Mouse (Mus musculus) gastrocnemius, postnatal 25 days (tissue): ENCODE data around the gene Cpsf6. TPM values are rescaled to one million over a fixed set of nuclear protein-coding genes. Genes with fewer than 3 reads are reported as not detected.

Experiments
- DNase-seq: peaks from one replicate; pipeline ENCODE4 v3.0.0; 2022
- total RNA-seq, 2 experiments: library from RNA; stranded (reverse); gene quantifications; 1 replicate in 1 of 2; 2 replicates in 1 of 2; pipeline ENCODE4 v1.2.3; 2021

Gene Cpsf6
- total RNA-seq, 2 experiments from 2014 or later: 21.6 to 24.2 TPM

DNA sequence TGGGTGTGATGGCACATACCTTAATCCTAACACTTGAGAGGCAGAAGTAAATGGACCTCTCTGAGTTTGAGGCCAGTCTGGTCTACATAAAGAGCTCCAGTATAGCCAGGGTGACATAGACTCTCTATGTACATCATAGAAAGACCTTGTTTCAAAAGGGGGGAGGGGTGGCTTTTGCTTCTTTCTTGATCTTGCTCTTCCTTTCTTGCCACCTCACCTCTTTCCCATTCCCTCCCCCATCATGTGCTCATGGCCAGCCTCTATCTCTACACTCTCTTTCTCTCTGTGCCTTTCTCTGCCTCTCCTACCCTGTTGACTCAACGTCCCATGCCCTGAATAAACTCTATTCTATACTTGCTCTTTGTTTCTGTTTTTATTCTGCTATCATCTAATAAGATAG lies 6.4 kb upstream of the Cpsf6 start:
- no peak for DNase-seq

DNA sequence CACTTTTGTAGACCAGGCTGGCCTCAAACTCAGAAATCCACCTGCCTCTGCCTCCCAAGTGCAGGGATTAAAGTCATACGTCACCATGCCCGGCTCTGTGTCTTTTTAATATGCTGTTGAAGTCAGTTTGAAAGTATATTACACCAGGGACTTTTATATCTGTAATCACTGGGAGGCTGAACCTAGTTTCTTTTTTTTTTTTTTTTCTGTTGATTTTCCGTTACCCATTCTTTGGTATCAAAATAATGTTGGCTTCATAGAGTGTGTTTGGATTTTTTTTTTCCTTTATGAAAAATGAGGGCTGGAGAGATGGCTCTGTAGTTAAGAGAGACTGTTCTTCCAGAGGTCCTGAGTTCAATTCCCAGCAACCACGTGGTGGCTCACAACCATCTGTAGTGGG lies 5.6 kb upstream of the Cpsf6 start:
- no peak for DNase-seq

DNA sequence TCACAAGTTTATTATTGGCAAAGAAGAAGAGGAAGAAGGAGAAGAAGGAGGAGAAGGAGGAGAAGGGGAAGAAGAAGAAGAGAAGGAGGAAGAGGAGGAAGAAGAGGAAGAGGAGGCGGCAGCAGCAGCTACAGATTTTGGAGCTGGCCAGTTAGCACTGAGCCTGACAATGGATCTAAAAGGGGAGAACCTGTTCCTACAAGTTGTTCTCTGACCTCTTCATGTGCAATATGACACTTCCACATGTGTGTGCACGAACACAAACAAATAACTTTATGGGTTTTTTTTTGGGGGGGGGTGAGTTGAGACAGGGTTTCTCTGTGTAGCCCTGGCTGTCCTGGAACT lies 5.2 kb upstream of the Cpsf6 start:
- no peak for DNase-seq

DNA sequence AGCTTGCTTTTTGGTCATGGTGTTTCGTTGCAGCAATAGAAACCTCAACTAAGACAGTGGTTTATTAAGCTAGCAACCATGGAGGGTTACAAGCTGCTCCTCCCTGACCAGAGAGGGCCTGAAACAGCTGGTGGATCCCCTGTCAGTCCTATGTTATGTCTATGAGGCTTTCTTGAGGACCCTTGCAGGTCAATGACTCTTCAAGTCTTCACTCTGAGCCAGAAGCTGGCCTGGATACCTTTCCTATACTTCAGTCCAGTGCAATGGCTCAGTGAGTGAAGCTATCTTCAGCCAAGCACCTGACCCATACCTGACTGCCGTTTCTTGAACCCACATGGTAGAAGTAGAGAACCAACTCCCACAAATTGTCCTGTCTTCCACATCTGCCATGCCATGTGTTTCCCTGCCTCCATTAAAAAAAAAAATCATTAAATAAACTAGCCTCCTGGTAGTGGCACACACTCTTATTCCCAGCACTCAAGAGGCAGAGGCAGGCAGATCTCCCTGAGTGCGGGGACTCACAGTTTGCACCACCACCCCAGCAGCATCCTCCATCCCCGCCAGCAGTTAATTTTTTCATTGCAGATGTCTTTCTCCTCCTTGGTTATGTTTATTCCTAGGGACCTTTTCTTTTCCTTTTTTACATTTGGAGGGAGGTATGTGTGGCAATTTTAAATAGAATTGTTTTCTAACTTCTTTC lies 4.7 kb upstream of the Cpsf6 start:
- DNase-seq: no peak

DNA sequence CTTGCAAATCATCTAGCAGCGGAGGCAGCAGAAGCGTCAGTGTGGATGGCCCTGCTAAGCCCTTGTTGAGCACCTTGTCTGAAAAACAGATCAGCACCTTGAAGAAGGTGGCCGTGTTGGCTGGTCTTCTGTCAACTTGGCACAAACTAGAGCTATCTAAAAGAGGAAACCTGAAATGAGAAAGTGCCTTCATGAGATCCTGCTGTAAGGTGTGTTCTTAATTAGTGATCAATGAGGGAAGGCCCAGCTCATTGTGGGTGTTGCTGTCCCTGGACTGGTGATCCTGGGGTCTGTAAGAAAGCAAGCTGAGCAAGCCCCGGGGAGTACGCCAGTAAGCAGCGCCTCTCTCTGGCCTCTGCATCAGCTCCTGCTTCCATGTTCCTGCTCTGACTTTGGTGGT lies 4.1 kb upstream of the Cpsf6 start:
- no peak for DNase-seq

DNA sequence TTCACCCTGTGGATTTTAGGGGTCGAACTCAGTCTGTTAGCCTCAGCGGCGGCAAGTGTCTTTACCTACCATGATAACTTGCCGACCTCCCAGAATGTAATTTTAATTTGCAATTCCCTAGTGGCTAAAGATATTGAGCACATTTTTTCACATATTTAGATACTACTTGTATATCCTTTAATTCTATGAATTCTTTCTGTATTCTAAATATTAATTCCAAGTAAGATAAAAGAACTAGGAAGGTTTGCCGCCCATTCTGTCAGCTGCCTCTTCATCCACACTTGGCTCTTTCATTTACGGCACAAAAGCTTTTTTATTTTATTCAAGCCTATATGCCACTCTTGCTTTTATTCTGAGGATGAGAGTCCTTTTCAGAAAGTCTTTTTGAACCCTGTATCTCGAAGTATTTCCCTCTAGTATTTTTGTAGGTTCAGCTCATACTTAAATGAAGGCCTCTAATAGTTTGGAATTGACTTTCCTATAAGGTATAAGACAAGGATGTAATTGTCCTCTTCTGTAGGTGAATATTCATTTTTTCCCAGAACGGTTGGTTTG lies 3.3 kb upstream of the Cpsf6 start:
- DNase-seq: no peak

DNA sequence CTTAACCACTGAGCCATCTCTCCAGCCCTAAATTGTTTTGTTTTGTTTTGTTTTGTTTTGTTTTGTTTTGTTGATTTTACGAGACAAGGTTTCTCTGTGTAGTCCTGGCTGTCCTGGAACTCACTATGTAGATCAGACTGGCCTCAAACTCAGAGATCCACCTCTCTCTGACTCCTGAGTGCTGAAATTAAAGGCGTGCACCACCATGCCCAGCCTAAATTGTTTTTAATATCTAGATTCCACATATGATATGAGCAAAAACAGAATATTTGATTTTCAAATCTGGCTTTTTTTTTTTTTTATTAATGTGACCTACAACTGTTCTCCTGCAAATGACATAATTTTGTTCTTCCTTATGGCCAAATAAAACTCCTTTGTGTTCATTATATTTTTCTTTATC lies 2.3 kb upstream of the Cpsf6 start:
- DNase-seq: no peak

DNA sequence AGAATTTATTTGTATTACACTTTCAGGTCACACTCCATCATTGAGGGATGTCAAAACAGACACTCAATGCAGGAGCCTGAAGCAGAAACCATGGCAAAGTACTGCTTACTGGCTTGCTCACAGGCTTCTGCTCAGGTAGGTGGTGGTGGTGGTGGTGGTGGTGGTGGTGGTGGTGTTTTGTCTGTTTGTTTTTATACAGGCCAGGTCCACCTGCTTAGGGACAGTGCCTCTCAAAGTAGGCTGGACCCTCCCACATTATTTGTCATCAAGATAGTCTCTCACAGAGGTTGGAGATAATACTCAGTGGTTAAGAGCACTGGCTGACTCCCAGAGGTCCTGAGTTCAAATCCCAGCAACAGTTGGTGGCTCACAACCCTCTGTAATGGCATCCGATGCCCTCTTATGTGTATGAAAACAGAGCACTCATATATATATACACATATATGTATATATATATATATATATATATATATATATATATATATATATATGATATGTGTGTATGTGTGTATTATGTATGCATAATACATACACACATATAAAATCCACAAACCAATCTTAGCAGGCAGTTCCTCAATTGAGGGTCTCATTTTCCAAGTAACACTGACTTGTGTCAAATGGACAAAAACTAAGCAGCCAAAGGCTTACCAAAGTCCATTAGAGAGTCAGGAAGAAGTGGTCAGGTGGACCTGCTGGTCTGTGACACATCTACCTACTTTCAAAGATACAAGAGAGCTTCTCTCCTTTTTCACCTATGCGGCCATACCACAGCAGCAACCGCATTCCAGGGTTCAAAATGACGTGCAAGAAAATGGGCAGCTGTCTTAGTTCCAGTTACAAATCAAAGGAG lies 1.1 kb upstream of the Cpsf6 start:
- DNase-seq: no peak

DNA sequence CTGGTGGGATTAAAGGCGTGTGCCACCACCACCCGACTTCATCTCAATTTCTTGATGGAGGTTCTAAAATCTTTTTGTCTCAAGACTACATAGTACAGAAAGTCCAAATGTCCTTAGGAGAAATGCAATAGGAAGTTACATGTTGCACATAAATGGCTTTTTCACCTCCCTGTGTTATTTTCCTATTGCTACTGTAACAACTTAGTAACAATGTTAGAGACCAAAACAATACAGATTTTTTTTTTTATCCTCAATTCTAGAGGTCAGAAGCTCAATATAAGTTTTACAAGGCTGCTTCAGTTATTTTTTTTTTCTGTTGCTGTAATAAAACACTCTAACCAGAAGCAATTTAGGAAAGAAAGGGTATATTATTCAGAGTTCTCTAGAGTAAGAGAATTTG lies 374 bp downstream of the Cpsf6 start:
- DNase-seq: no peak

DNA sequence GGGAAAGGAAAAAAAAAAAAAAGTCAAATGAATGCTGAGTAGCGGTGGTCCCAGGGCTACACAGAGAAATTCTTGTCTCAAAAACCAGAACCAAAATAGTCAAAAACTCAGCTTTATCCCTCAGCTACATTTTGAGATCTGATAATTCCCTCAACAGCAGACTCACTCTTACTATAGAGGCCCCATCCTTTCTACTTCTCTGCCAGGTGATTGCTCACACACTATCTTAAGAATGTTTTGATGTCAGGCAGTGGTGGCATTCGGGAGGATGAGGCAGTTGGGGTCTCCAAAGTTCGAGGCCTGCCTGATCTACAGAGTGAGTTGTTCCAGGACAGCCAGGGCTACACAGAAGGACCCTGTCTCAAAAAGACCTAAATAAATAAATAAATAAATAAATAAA lies 1.2 kb downstream of the Cpsf6 start:
- DNase-seq: no peak

DNA sequence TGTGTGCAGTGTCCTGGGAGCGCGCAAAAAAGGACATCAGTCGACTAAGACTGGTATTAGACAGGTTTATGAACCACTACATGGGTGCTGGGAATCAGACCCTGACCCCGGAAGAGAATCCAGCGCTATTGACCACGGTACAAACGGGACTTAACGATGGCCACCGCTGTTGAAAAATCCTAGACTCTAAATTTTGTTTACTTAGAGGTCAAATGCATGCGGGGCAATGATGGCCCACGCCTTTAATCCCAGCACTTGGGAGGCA lies 1.6 kb downstream of the Cpsf6 start:
- no peak for DNase-seq

DNA sequence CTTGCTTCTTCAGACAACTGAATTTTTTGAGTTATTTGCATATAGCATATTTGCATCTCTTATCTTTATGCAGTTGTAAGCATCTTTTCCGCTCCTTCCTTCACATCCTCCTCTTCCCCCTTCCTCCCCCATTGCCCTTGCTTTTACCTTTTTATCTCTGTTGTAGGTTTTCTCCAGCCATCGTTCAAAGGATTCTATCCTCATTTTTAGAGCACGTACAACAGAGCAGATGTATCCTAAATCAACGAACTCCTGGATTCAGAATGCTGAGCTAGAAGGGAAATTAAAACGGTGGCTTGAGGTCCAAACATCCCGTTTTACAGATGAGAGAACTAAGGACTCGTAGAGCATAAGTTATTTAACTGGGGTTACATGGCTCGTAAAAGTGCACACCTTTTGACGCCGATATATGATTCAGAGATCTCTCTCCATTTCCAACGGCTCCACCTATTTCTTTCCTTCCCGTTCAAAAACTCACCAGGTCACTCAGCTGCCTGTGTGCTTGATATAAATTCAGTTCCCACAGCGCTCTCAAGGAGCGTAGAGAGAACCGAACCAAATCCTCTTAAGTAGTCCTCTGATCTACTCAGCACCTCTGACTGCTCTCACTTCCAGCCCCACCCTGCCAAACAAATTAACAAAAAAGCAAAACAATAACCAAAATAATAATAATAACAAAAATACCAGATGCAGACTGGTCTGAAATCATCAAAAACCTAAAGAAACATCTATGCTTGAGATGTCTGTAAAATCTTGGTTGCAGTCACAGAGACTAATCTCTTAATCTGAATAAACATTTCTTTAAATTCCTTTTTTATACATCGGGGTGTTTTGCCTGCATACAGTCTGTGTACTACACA lies 2.2 kb downstream of the Cpsf6 start:
- DNase-seq: no peak

DNA sequence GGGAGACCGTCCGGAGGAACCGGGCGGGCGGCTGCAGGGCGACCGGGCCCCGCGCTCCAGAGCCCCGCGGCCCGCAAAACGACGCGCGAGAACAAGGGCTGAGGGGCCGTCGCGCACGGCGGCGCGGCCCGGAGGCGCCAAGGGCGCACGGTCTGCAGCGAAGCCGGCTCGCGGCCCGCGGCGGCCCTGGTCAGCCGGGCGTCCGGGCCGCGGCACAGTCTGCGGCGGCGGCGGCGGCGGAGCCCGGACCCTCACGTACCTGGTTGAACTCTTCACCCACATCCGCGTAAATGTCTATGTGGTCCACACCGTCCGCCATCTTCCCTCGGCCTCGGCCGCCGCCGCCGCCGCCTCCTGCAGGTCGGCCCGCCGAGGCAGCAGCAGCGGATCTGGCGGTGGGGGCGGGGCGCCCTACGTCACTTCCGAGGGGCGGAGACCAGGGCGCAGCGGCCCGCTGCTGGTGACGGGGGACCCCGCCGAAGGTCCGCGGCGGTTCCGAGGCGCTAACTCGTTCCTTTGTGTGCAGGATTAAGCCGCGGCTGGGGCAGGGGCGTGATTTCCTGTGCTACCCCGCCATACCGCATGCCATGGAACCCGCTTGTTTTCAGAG lies 3.1 kb downstream of the Cpsf6 start:
- DNase-seq: peak; percentile 94

DNA sequence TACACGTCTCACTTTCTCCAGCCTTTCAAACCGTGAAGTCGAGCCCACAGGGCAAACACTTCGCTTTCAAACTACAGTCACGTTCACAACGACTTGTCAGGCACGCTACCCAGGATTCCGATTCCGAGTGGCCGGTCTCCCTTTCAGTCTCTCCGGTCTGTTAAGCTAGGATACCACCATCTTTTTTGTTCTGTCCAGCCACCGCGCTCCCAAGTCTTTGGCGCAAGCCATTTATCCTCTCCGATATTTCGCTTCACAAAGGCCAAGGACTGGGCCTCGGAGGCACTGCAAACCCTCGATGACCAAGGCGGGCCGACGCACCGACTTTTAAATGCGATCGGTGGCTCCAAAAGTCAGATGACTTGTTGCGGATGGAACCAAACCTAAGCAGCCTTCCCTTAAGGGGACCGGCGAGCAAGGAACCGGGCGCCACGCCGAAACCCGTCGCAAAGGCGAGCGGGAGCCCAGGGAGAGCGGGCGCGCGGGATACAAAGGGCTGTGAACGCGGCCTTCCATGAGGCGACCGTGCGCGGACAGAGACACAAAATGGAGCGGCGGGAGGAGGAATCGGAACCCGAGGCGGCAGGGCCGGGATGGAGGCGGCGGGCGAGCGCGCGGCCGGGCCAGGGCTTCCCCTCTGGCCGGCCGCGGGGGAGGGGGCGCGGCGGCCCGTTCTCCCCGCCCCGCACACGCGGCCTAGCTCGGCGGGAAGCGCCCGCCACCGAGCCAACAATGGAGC lies 3.8 kb downstream of the Cpsf6 start:
- peak; percentile 43 for DNase-seq

DNA sequence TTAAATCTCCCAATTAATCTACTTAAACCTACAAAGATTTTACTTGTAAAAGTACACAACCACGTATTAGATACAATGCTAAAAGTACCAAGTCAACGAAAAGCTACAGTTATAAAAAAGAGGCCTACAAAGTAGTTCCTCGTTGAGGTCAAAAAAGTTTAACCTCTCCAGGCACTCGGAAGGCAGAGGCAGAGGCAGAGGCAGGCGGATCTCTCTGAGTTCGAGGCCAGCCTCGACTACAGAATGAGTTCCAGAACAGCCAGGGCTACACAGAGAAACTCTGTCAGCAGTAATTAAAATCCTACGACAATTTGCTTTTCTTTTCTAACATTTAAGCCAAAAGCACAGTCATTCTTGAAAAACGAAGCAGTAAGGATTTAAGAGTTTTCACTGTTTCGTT lies 4.7 kb downstream of the Cpsf6 start:
- no peak for DNase-seq

DNA sequence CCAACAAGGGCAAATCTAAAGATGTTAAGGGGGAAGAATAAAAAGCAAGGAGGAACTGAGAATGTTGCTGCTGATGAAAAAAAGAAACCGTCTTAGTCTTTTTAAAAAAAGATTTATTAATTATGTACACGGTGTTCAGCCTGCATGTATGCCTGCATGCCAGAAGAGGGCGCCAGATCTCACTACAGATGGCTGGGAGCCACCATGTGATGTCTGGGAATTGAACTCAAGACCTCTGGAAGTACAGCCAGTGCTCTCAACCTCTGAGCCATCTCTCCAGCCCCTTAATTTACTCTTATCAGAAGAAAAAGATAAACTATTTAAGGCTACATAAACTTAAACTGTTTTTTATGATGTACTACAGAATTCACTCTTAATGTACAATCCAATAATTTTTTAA lies 16.7 kb downstream of the Cpsf6 start:
- DNase-seq: peak; percentile 9

DNA sequence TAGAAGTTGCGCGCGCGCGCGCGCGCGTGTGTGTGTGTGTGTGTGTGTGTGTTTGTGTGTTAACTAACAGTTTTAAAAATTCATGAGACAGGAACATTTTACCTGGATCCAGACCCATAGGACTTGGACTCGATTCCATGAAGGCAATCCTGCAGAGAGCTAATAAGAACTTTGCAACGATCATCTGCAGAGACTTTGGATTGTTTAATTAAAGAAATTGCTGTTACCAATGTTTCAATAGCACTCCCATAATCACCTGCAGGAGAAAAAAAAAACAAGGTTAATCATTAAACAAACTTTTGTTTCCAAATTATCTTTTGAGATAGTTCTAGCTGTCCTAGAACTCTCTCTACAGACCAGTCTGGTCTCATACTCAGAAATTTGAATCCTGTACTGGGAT lies 20.9 kb downstream of the Cpsf6 start:
- DNase-seq: no peak

DNA sequence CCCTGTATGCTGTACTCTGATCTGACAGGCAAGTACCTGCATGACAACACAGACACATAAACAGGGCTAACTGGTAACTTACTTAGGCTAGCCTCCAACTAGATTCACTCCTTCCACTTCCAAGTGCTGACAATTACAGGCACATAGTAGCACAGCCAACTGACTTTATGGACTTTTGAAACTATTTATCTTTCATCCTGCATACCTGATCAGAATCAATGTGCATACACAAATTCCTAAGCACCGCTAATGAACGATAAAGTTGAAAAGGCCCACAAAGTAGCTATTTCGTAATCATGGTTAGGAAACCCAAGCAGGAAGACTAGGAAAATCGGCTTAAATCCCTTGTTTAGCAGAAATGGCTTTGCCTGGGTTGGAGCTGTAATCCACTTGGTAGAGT lies 36.8 kb downstream of the Cpsf6 start:
- no peak for DNase-seq

DNA sequence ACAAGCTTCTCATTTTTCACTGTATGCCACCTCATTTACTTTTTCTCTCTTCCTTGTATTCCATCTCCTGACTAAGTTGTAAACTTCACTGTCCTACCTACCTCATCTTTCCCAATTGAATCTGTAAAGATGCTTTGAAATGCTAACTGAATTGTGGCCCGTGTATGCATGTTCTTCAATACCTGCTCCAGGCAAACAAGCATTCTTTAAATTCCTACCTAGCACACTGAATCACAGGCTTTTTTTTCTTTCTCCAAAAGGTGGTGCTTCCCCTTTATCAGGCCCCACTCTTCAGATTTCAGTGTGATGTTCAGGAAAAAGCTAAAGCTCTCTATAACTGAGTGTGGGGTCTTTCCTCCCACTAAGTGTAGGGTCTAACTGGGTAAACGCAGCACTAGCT lies 37.4 kb downstream of the Cpsf6 start:
- DNase-seq: no peak

DNA sequence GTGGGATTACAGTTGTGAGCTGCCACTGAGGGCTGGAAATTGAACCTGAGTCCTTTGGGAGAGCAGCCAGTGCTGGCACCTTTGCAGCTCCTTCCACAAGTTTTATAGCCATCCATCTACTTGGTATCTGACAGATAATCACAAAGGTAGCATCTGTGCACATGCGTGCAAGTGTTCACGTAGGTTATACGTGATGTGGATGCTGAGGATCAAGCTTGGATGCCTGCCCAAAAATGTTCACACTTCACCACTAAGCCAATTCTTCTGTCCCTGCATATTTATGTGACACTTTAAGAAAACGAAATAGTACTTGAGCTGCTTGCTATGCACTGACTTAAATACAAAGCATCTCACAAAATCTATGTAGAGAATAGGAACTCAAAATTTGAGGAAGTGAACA lies 38.8 kb downstream of the Cpsf6 start:
- no peak for DNase-seq

DNA sequence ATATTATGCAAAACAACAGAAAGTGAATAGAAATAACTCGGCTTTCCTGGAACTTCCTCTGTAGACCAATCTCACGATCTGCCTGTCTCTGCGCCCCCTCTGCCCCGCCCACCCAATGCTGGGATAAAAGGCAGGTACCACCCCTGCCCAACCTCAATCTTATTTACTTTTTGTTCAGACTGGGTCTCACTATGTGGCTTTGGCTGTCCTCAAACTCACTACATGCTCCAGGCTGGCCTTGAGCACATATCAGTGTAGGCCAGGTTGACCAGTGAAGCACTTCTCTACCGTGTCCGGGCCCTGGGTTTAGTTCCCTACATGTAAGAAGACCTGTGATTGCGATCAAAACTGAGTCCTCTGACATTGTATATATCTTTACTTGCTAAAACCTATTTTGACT lies 40.6 kb downstream of the Cpsf6 start:
- DNase-seq: no peak

DNA sequence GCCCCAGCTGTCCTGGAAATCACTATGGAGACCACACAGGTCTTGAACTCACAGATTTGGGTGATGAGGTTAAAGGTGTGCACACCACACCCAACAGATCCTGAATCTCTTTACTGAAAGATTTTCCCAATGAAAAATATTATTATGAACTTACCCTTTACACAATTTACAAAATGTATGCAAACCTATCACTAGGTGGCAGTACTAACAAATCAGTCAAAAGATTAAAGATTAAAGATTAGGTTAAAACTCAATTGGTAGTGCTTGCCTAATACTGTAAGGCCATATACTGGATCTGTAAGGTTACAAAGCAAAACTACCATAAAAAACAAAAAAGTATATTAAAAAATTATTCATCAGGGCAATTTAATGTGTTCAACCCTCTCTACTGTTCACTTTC lies 41.9 kb downstream of the Cpsf6 start:
- no peak for DNase-seq
